Mouse (Mus musculus) right cerebral cortex, postnatal 25 days (tissue): ENCODE measurements around the gene Radil.

ENCODE experiments used
- DNase-seq: peaks from one replicate; pipeline ENCODE4 v3.0.0; 2022

Gene Radil

GRCm38 (mm10) chr5:142550706-142551652 is at the start of gene Radil:
Gene Radil (minus strand): TSS chr5:142551098.
- peak; percentile 98 for DNase-seq

- DNase-seq, result no peak
Observed at GRCm38 (mm10) chr5:142597648-142598390, 46.9 kb upstream of the Radil start.

GRCm38 (mm10) chr5:142596723-142597122 is 45.8 kb upstream of the Radil start:
- no peak for DNase-seq

GRCm38 (mm10) chr5:142595698-142596097 is 44.8 kb upstream of the Radil start:
- peak; percentile 45 for DNase-seq

- DNase-seq, result no peak
Observed at GRCm38 (mm10) chr5:142590953-142591616, 40.2 kb upstream of the Radil start.

GRCm38 (mm10) chr5:142583616-142584126 is 32.8 kb upstream of the Radil start:
- DNase-seq, result peak; percentile 59

GRCm38 (mm10) chr5:142581517-142581916 is 30.6 kb upstream of the Radil start:
- DNase-seq, result peak; percentile 60

- no peak for DNase-seq
Observed at GRCm38 (mm10) chr5:142578192-142578591, 27.3 kb upstream of the Radil start.

GRCm38 (mm10) chr5:142576832-142577231 is 25.9 kb upstream of the Radil start:
- DNase-seq, result no peak

GRCm38 (mm10) chr5:142574323-142575057 is 23.6 kb upstream of the Radil start:
- no peak for DNase-seq

GRCm38 (mm10) chr5:142564606-142565005 is 13.7 kb upstream of the Radil start:
- no peak for DNase-seq

- DNase-seq, result no peak
Observed at GRCm38 (mm10) chr5:142560261-142560660, 9.4 kb upstream of the Radil start.

- peak; percentile 85 for DNase-seq
Observed at GRCm38 (mm10) chr5:142557397-142558067, 6.6 kb upstream of the Radil start.

GRCm38 (mm10) chr5:142556721-142557120 is 5.8 kb upstream of the Radil start:
- no peak for DNase-seq

GRCm38 (mm10) chr5:142555866-142556265 is 5.0 kb upstream of the Radil start:
- no peak for DNase-seq

GRCm38 (mm10) chr5:142549961-142550705 is 765 bp downstream of the Radil start:
- DNase-seq, result peak; percentile 57

- DNase-seq, result no peak
Observed at GRCm38 (mm10) chr5:142549441-142549840, 1.5 kb downstream of the Radil start.

GRCm38 (mm10) chr5:142547066-142547465 is 3.8 kb downstream of the Radil start:
- no peak for DNase-seq

GRCm38 (mm10) chr5:142546344-142546743 is 4.6 kb downstream of the Radil start:
- no peak for DNase-seq

- DNase-seq, result no peak
Observed at GRCm38 (mm10) chr5:142545014-142545795, 5.7 kb downstream of the Radil start.
